Mouse (Mus musculus): ENCODE results near the gene Arfip1.

The Arfip1 gene

GRCm38 (mm10) chr3:84582023-84582912 is at the start of gene Arfip1:
TSS of gene Arfip1 (minus strand) at chr3:84582625.
- DNase-seq (ENCODE audit: low spot score), result peak; percentile 87

DNA sequence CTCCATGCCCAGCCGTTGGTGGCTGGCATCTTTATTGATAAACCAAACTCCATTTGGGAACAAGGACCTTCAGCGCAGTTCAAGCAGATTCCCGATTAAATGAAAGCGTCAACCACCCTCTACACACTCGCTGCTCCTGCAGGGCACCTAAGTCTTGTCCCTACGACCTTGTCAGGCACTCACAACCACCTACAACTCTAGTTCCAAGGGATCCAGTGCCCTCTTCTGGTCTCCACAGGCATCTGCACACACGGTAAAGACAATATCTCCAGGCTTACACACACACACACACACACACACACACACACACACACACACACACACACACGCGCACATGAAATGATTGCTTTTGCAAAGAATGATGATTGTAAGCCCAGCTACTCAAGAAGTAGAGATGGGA is 49.2 kb upstream of the Arfip1 start:
- no peak for DNase-seq (ENCODE audit: low spot score)

GRCm38 (mm10) chr3:84622026-84622425 is 39.6 kb upstream of the Arfip1 start:
- no peak for DNase-seq (ENCODE audit: low spot score)

DNA sequence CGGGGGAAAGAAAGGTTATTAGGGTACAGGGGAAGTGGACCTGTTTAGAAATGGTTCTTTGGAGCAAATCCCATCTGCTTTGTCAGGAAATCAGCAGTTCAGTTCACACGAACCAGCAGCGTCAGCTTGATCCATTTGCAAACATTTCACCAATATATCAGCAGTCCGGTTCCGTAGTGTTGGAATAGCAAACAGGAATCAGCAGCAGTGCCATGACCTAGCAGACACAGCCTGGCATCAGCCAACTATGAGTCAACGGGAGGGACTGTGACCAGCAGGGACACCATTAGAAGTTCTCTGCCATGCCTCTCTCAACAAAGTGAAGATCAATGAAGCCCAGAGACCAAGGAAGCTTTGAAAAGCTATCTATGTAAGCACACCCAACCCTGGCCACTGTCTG is 37.3 kb upstream of the Arfip1 start:
- no peak for DNase-seq (ENCODE audit: low spot score)

GRCm38 (mm10) chr3:84619056-84619455 is 36.6 kb upstream of the Arfip1 start:
- no peak for DNase-seq (ENCODE audit: low spot score)

GRCm38 (mm10) chr3:84618627-84619026 is 36.2 kb upstream of the Arfip1 start:
- no peak for DNase-seq (ENCODE audit: low spot score)

DNA sequence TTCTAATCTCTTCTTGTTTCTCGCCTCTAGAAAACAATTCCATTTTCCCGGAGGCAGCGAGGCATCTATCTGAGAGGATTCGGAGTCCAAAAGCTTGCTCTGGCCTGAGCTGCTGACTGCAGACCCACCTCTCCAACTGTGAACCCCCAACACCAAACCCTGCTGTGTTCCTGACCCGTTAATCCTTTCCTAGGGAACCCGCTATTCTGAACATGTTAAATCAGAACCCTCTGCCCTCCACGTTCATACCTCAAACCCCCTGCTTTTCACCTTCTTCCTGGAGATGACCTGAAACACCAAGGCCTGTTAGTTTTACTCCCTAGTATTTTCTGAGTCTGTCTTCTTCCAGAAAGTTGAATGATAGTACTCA is 33.4 kb upstream of the Arfip1 start:
- DNase-seq (ENCODE audit: low spot score), result no peak

- DNase-seq (ENCODE audit: low spot score), result peak; percentile 42
Observed at GRCm38 (mm10) chr3:84615050-84615855, 32.8 kb upstream of the Arfip1 start.

DNA sequence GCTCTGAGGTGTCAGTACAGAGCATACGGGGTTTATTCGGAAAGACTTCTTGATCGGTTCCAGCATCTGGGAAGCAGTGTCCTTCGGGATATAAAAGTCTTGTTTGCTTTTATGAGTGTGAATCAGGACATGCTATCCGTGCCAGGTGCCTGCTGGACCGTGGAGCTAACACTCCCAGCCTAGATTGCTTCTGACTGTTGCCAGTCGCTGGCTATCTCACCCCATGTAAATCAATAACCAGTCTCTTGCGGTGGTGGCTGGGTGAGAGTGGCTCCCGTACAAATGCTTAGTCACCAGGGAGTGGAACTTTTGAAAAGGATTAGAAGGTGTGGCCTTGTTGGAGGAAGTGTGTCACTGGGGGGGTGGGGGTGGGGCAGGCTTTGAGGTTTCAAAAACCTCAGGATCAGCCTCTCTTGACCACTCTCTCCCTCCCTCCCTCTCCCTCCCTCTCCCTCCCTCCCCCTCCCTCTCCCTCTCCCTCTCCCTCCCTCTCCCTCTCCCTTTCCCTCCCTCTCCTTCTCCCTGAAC is 27.8 kb upstream of the Arfip1 start:
- no peak for DNase-seq (ENCODE audit: low spot score)

- no peak for DNase-seq (ENCODE audit: low spot score)
Observed at GRCm38 (mm10) chr3:84603212-84603611, 20.8 kb upstream of the Arfip1 start.

- DNase-seq (ENCODE audit: low spot score), result no peak
Observed at GRCm38 (mm10) chr3:84602759-84603158, 20.3 kb upstream of the Arfip1 start.

DNA sequence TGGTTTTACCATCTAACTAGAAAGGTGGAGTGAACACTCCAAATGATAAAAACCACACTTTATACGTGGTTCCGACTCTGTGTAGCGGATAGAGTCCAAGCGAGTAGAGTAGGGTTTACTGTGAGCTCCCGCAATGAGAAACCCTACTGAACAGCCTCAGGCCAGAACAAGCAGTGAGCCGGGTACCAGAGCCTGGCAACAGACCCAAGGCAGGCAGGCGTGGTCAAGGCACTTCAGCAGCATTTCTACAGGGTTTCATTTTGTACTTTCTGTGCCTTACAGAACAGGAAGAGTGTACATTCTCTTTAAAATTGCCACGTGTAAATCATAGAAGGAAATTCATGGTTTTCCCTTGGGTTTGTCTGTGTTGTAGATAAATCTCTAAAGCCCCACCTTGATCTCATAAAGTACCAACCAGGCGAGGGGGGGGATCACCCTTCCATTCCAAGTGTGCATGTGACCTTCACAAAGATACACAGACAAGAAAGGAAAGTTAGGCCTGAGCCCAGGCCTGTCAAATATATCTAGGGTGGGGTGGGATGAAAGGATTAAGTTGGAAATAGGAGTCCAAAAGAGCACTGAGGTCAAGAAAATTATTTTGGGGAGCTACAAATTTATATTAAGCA is 19.6 kb upstream of the Arfip1 start:
- no peak for DNase-seq (ENCODE audit: low spot score)

DNA sequence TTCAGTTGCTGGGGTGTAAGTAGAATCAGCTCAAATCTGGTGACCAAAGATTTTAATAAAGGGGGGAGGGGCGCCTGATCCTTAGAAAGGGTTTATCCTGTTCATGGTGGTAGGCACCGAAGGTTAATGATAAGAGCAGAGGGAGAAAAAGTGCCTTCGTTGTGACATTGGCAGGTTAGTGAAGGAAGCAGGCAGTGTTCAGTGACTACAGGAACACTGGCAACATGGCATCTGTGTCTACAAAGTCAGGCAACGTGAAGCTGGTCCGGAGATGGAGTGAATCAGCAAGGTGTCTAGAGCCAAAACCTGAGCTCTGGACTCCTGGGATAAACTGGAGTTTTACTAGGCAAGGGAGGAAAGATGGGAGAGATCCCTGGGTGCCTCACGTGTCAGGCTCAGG is 16.3 kb upstream of the Arfip1 start:
- no peak for DNase-seq (ENCODE audit: low spot score)

- DNase-seq (ENCODE audit: low spot score), result no peak
Observed at GRCm38 (mm10) chr3:84597996-84598734, 15.7 kb upstream of the Arfip1 start.

DNA sequence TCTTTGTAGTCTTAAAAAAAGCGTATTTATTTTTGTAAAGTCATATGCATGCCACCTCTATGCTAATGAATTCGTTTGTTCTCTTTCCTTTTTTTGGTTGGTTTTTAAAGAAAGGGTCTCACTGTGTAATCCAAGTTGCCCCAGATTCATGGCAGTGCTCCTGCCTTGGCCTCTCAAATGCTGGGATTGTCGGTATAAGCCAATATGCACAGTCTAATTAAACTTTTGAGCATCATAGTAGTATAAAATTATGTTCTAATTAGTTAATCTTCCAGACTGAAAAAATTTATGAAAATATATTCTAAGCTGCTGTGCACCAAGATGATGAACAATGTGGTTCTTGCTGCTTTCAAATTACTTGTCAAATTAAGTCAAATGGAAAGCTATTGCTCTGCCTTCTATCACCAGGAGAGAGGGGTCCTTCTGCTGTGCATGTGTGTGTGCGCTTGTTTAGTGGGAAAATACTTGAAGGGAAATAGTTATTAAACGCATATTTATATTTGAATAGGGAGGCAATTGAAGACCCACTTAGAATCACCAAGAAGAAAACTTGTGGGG is 13.3 kb upstream of the Arfip1 start:
- no peak for DNase-seq (ENCODE audit: low spot score)

DNA sequence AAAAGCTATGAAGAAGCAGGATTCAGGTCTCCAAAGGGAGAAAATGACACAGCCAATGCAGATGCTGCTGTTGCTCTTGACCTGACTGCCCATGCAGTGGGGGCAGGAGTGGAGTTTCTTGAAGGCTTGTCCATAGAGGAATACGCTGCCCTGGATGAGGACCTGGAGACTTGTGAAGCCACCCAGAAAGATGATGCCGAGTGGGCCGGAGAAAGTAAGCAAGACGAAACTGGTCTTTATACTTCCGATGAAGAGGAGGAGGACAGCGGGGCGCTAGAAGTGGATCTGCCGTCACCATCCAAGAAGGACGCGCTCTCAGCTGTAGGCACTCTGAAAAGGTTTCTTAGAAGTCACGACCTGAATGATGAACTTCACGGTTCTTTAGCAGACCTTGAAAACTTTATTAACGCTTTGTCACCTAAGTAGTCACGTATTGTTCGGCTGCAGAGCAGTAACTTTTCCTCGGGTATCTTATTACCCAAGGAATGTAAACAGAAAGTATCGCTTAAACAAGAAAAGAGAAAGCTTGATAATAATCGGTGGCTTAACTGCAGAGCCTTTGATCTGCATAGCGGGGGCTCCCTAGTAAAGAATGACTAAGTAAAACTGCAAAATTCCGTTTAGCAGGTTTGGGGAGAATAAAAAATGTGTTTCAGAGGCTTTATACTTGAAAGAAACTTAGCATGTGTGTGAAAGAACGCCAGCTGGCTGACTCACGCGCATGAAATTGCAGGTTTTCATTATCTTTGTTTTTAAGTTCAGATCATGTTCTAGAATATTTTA is 12.7 kb upstream of the Arfip1 start:
- DNase-seq (ENCODE audit: low spot score), result peak; percentile 22

GRCm38 (mm10) chr3:84593274-84593673 is 10.8 kb upstream of the Arfip1 start, which contains the start of gene Tigd4:
TSS of gene Tigd4 (plus strand) at chr3:84593574.
- no peak for DNase-seq (ENCODE audit: low spot score)

GRCm38 (mm10) chr3:84586736-84587135 is 4.3 kb upstream of the Arfip1 start:
- DNase-seq (ENCODE audit: low spot score), result no peak

DNA sequence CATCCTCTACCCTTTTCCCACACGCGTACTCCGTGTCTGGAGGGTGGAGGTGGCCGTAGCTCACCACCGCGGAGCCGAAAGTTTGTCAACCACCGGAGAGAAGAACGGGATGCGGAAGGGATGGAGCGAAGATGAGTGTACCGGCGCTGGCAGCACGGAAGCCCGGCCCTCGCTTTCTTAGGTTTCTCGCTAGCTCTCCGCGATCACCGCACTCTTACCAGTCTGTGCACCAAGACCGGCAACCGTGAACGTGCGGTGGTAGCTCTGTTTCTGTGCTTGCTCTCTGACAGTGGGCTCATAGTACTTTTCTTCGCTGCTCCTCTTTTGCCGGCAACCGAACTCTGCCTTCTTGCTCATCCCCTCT is 470 bp upstream of the Arfip1 start:
- DNase-seq (ENCODE audit: low spot score), result no peak

- DNase-seq (ENCODE audit: low spot score), result no peak
Observed at GRCm38 (mm10) chr3:84581696-84582022, 766 bp downstream of the Arfip1 start.

DNA sequence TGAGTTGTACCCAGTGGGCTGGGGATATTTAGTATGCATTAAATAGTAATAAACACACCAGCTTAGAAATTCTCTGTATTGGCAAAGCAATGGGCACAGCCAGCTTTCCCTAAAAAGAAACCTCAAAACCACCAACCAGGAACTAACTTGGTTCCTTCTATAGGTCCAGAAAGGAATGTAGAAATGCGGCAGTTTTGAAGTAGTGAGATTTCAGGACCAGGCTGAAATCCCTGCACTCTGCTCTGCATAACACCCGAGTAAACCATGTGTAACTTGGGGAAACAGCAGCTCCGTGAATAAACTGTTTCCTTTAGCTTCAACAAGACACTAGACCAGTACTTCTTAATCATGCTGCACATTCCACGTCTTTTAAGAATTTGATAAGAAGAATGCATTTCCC is 1.7 kb downstream of the Arfip1 start:
- DNase-seq (ENCODE audit: low spot score), result no peak

Data from layer of hippocampus, adult 9-10 months (tissue).